Mouse (Mus musculus): ENCODE data around the gene Gm8020.
"Not testable (repeated sequence)": the region's sequence is repeated elsewhere in the genome, so short reads cannot be mapped to it uniquely, and the experiment has no call there.

Gm8020 gene

DNA sequence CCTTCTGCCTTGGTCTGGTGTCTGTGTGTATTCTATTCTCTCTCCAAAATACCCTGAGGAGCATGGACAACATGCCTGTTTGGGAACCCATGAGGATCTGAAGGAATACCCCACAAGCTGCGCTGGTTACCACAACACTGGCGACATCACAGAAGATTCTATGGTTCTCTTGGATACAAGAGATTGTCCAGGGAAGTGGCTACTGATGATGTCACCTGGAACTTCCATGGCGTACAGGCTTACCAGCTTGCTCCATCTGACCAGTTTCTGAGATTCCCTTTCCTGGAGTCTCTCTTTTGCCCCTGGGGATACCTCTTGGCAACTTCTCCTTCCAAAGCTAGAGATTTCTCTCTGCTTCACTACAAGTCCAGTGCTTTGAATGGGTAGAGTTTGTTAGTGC, at the start of gene Gm8020:
Gene Gm8020, minus strand, starts transcription at position 101 of the 400 bp plus-strand sequence.
- not testable (repeated sequence) for DNase-seq (ENCODE audit: low spot score)

DNA sequence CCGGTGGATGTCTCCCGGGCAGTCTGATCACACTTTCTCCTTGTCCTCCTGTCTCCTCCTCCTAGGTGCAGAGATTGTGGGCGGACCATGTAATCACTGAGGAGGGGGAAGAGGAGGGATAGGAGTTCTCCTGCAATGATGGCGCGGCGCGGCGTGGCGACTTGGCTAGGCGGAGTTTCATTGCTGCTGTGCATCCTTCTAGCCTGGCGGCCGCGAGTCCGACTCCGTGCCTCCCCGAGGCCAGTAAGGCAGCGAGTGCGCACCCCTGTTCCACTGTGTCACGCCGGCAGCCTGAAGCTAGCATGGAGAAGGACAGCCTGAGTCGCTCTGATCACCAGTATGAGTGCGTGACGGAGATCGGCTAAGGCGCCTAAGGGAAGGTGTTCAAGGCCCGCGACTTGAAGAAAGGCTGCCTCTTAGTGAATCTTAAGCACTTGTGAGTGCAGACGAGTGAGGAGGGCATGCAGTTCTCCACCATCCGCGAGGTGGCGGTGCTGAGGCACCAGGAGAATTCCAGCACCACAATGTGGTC, 41.1 kb upstream of the Gm8020 start:
- not testable (repeated sequence) for DNase-seq (ENCODE audit: low spot score)

DNA sequence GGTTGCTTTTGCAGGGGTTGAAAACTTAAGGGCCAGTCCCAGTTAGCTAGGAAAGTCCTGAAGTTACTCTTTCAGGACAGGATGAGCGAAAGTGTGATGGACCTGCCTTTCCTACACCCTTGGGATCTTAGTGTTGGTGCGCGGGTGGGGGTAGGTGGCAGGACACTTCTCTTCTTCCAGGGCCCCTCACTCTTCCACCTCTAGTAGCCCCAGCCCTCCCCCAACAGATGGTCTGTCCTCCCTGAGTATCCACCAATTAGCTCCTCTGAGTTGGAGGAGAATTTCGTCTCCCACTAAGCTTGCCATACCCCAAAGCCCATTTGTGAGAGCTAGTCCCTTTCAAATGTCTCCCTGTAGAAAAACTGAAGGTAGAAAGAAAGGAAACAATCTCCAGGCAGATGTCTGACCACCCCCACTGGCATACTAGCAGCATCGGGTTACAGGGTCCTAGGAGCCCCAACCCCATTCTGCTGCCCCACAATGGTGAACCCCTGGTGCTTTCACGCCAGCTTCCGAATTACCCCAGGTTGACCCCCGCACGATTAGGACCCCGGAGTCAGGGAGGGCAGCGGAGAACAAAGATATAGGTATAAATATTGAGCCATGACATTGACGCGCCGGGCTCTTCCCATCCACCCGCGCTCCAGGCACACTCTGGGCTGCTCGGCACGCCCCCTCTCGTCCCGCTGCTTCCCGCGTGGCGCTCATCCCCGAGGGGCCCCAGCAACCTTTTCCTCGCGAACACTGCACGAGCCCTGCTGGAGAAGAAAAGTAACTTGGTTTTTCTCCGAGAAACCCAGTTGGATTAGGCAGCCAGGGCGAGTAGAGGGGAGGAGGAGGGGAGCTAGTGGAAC, 40.4 kb upstream of the Gm8020 start:
- not testable (repeated sequence) for DNase-seq (ENCODE audit: low spot score)

DNA sequence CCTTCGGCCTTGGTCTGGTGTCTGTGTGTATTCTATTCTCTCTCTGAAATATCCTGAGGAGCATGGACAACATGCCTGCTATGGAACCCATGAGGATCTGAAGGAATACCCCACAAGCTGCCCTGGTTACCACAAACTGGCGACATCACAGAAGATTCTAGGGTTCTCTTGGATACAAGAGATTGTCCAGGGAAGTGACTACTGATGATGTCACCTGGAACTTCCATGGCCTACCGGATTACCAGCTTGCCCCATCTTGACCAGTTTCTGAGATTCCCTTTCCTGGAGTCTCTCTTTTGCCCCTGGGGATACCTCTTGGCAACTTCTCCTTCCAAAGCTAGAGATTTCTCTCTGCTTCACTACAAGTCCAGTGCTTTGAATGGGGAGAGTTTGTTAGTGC, 22.0 kb upstream of the Gm8020 start, which contains the start of gene Gm8024:
Gene Gm8024, minus strand, starts transcription at position 101 of the 400 bp plus-strand sequence.
- DNase-seq (ENCODE audit: low spot score), result not testable (repeated sequence)

DNA sequence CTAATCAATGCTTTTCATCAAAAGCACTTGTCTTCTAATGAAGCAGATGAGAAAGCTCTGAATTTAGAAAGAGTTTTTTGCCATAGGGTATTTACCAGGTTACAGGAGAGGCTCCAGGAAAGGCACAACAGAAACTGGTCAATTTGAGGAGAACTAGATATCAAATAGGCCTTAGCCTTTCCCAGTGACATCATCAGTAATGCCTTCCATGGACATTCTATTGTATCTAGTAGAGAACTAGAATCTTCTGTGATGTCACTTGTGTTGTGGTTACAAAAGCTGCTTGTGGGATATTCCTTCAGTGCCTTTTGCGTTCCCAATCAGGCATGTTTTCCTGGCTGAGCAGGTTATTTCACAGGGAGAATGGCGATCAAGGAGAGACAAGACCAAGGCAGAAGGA, 38.6 kb downstream of the Gm8020 start, which contains the start of gene Gm8011:
Gene Gm8011, plus strand, starts transcription at position 301 of the 400 bp plus-strand sequence.
- not testable (repeated sequence) for DNase-seq (ENCODE audit: low spot score)

All from urinary bladder, postnatal 25 days (tissue).